Mouse (Mus musculus): Measurements from ENCODE around the gene Dffb. TPM values are rescaled to one million over a fixed set of nuclear protein-coding genes. Genes with fewer than 3 reads are reported as not detected.

Dffb gene
- total RNA-seq (2014; rRNA removed) (1.8 and 3.0 TPM in 2 replicates), polyA plus RNA-seq (2012; rRNA removed) (5.9 and 6.3 TPM in 2 replicates)

GRCm38 (mm10) chr4:153974431-153975291 lies at the start of gene Dffb, which contains the start of gene Cep104:
Gene Dffb (minus strand): TSS chr4:153975126.
Gene Cep104 (plus strand): TSS chr4:153975194.
- under 1% methylated on average over 68 of the region's 68 CpGs for WGBS
- peak within 1 kb of the TSS; percentile 76 for H3K4me3 ChIP-seq (ENCODE audit: insufficient read depth, low read depth, low read length)
- H3K27ac ChIP-seq (replicated peaks; ENCODE audit: insufficient read depth, low read depth, low read length): peak within 1 kb of the TSS; percentile 43
- H3K36me3 ChIP-seq (ENCODE audit: control insufficient read depth, insufficient read depth, low read length): peaks cover 3% of the 10 kb centered on the region; the same call in 1 of the 2 replicates
- TF ChIP-seq CTCF (IDR thresholded peaks at IDR 0.05; ENCODE audit: low read depth, low read length) (no peak), POLR2A (IDR thresholded peaks at IDR 0.05; ENCODE audit: extremely low read depth, insufficient read depth, low read length) (peak; percentile 48; the same call in 1 of the 2 replicates)
- peak within 1 kb of the TSS; percentile 86 for H3K9ac ChIP-seq (ENCODE audit: low read depth, low read length)
- DNase-seq (ENCODE audit: extremely low read depth, low read depth, low spot score): peak; percentile 86
- peaks cover 5% of the 10 kb centered on the region for H3K4me1 ChIP-seq (ENCODE audit: control insufficient read depth, insufficient read depth, low read length)
- H3K79me2 ChIP-seq (ENCODE audit: control insufficient read depth, insufficient read depth, low read length): peaks cover 3% of the 10 kb centered on the region; the same call in 1 of the 2 replicates
- H3K27me3 ChIP-seq (ENCODE audit: control insufficient read depth, insufficient read depth, low read length): no peaks in the 10 kb centered on the region

- Histone ChIP-seq H3K4me1 (ENCODE audit: control insufficient read depth, insufficient read depth, low read length) (peaks cover 6% of the 10 kb centered on the region), H3K9ac (ENCODE audit: low read depth, low read length) (no peak overlapping the region), H3K27ac (replicated peaks; ENCODE audit: insufficient read depth, low read depth, low read length) (no peak overlapping the region), H3K36me3 (ENCODE audit: control insufficient read depth, insufficient read depth, low read length) (no peaks in the 10 kb centered on the region), H3K4me3 (ENCODE audit: insufficient read depth, low read depth, low read length) (no peak overlapping the region), H3K79me2 (ENCODE audit: control insufficient read depth, insufficient read depth, low read length) (no peaks in the 10 kb centered on the region), H3K27me3 (ENCODE audit: control insufficient read depth, insufficient read depth, low read length) (no peaks in the 10 kb centered on the region)
- TF ChIP-seq POLR2A (IDR thresholded peaks at IDR 0.05; ENCODE audit: extremely low read depth, insufficient read depth, low read length): no peak
- TF ChIP-seq CTCF (IDR thresholded peaks at IDR 0.05; ENCODE audit: low read depth, low read length): no peak
- whole genome bisulfite sequencing: 35% methylated on average over 8 of the region's 8 CpGs
- peak; percentile 50 for DNase-seq (ENCODE audit: extremely low read depth, low read depth, low spot score)
Observed at GRCm38 (mm10) chr4:154023754-154024601, 49.1 kb upstream of the Dffb start.

GRCm38 (mm10) chr4:154022844-154023243 lies 47.9 kb upstream of the Dffb start:
- DNase-seq (ENCODE audit: extremely low read depth, low read depth, low spot score): no peak
- Histone ChIP-seq H3K4me1 (ENCODE audit: control insufficient read depth, insufficient read depth, low read length) (peaks cover 6% of the 10 kb centered on the region), H3K79me2 (ENCODE audit: control insufficient read depth, insufficient read depth, low read length) (no peaks in the 10 kb centered on the region), H3K4me3 (ENCODE audit: insufficient read depth, low read depth, low read length) (no peak overlapping the region), H3K9ac (ENCODE audit: low read depth, low read length) (no peak overlapping the region), H3K36me3 (ENCODE audit: control insufficient read depth, insufficient read depth, low read length) (no peaks in the 10 kb centered on the region; the same call in 1 of the 2 replicates), H3K27me3 (ENCODE audit: control insufficient read depth, insufficient read depth, low read length) (no peaks in the 10 kb centered on the region), H3K27ac (replicated peaks; ENCODE audit: insufficient read depth, low read depth, low read length) (no peak overlapping the region)
- WGBS: 63% methylated on average over 4 of the region's 4 CpGs
- TF ChIP-seq CTCF (IDR thresholded peaks at IDR 0.05; ENCODE audit: low read depth, low read length) (no peak), POLR2A (IDR thresholded peaks at IDR 0.05; ENCODE audit: extremely low read depth, insufficient read depth, low read length) (no peak)

- H3K36me3 ChIP-seq (ENCODE audit: control insufficient read depth, insufficient read depth, low read length): no peaks in the 10 kb centered on the region; the same call in 1 of the 2 replicates
- DNase-seq (ENCODE audit: extremely low read depth, low read depth, low spot score): no peak
- H3K9ac ChIP-seq (ENCODE audit: low read depth, low read length): no peak overlapping the region
- H3K27ac ChIP-seq (replicated peaks; ENCODE audit: insufficient read depth, low read depth, low read length): no peak overlapping the region
- no peaks in the 10 kb centered on the region for H3K79me2 ChIP-seq (ENCODE audit: control insufficient read depth, insufficient read depth, low read length)
- peaks cover 6% of the 10 kb centered on the region for H3K4me1 ChIP-seq (ENCODE audit: control insufficient read depth, insufficient read depth, low read length)
- no peaks in the 10 kb centered on the region for H3K27me3 ChIP-seq (ENCODE audit: control insufficient read depth, insufficient read depth, low read length)
- WGBS: 77% methylated on average over 4 of the region's 4 CpGs
- H3K4me3 ChIP-seq (ENCODE audit: insufficient read depth, low read depth, low read length): no peak overlapping the region
- TF ChIP-seq POLR2A (IDR thresholded peaks at IDR 0.05; ENCODE audit: extremely low read depth, insufficient read depth, low read length) (no peak), CTCF (IDR thresholded peaks at IDR 0.05; ENCODE audit: low read depth, low read length) (no peak)
Observed at GRCm38 (mm10) chr4:154022407-154022806, 47.5 kb upstream of the Dffb start.

GRCm38 (mm10) chr4:154021432-154021831 lies 46.5 kb upstream of the Dffb start:
- DNase-seq (ENCODE audit: extremely low read depth, low read depth, low spot score): no peak
- peaks cover 1% of the 10 kb centered on the region; the same call in 1 of the 2 replicates for H3K36me3 ChIP-seq (ENCODE audit: control insufficient read depth, insufficient read depth, low read length)
- WGBS: 93% methylated on average over 9 of the region's 9 CpGs

More at GRCm38 (mm10) chr4:154021432-154021831, 46.5 kb upstream of the Dffb start:
- no peak overlapping the region for H3K4me3 ChIP-seq (ENCODE audit: insufficient read depth, low read depth, low read length)
- H3K9ac ChIP-seq (ENCODE audit: low read depth, low read length): no peak overlapping the region
- no peak overlapping the region for H3K27ac ChIP-seq (replicated peaks; ENCODE audit: insufficient read depth, low read depth, low read length)
- no peaks in the 10 kb centered on the region for H3K27me3 ChIP-seq (ENCODE audit: control insufficient read depth, insufficient read depth, low read length)
- peaks cover 6% of the 10 kb centered on the region for H3K4me1 ChIP-seq (ENCODE audit: control insufficient read depth, insufficient read depth, low read length)
- TF ChIP-seq POLR2A (IDR thresholded peaks at IDR 0.05; ENCODE audit: extremely low read depth, insufficient read depth, low read length): no peak
- no peak for TF ChIP-seq CTCF (IDR thresholded peaks at IDR 0.05; ENCODE audit: low read depth, low read length)
- H3K79me2 ChIP-seq (ENCODE audit: control insufficient read depth, insufficient read depth, low read length): no peaks in the 10 kb centered on the region

Data from liver, adult 2 months (tissue).